Mouse (Mus musculus): ENCODE measurements at regions not wholly inside any gene's neighbourhood (a gene's known extent, or its start where the extent isn't known, plus 50 kb on each side); places are given as distances from the start of the nearest gene placed in this dataset.

DNA sequence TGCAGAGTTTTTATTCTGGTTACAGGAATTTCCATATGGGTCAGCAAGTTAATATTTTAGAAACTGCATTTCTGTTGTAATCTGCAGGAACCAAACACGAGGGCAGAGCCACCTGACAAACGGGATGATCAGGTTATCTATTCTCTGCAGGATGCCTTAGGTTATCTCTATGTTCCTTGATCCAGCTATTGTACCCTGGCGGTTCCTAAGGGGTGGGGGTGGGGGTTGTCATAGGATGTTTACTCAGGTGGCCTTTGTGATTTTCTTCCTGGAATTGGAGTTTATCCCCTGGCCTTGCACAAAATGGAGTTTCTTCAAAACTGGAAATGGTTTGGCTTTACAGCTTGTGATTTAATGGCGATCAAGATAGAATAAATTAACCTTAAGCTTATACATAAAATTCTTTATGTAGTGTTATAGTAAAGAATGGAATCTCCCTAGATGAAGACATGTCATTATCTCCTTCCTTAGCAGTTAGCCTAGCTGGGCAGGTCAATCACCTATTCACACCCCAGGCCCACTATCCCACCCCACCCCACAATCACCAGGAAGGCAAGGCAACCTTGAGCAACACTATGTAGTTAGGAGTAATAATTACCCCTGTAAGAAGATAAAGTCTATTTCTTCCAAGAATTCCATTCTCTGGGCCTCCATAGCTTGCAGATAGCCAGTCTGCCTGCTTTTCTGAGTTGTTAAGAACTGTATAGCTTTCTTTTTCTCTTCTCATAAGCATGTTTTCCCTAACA is 192.3 kb upstream of the B430218F22Rik start:
- no peak for TF ChIP-seq CTCF (IDR thresholded peaks at IDR 0.05; ENCODE audit: extremely low read depth, insufficient read depth, insufficient read length, insufficient replicate concordance)
- no peak for TF ChIP-seq POLR2A (IDR thresholded peaks at IDR 0.05; ENCODE audit: low read depth, low read length)

All from spleen, adult 2 months (tissue).